Mouse (Mus musculus) neural tube, embryonic 12.5 days (tissue): ENCODE data around the gene Sec24b. TPM values are rescaled to one million over a fixed set of nuclear protein-coding genes. Genes with fewer than 3 reads are reported as not detected.

ENCODE experiments used
- ATAC-seq: fragments of 200-750 bp; cut with Nextera tagmentation; 2 replicates; pipeline ENCODE4 v1.8.0; 2017; ENCODE audit warnings: low read depth, mild to moderate bottlenecking, moderate TSS enrichment, moderate library complexity; ENCODE audit not compliant: low FRiP score
- H3K27ac ChIP-seq: fragments of 300-500 bp; sonication (generic); 2 replicates; pipeline ENCODE4 v1.5.1; 2016
- H3K27me3 ChIP-seq: fragments of 300-500 bp; sonication (generic); replicated peaks from 2 replicates; pipeline ENCODE4 v1.6.1; 2016; ENCODE audit warnings: mild to moderate bottlenecking
- H3K36me3 ChIP-seq: fragments of 300-500 bp; sonication (generic); 2 replicates; pipeline ENCODE4 v1.6.1; 2016; ENCODE audit warnings: mild to moderate bottlenecking
- H3K4me1 ChIP-seq: fragments of 300-500 bp; sonication (generic); 2 replicates; pipeline ENCODE4 v1.6.1; 2016
- H3K4me2 ChIP-seq: fragments of 300-500 bp; sonication (generic); replicated peaks from 2 replicates; pipeline ENCODE4 v1.6.1; 2016; ENCODE audit warnings: mild to moderate bottlenecking
- H3K4me3 ChIP-seq: fragments of 300-500 bp; sonication (generic); 2 replicates; pipeline ENCODE4 v1.5.1; 2016
- H3K9ac ChIP-seq: fragments of 300-500 bp; sonication (generic); 2 replicates; pipeline ENCODE4 v1.6.1; 2016; ENCODE audit warnings: mild to moderate bottlenecking
- H3K9me3 ChIP-seq: fragments of 300-500 bp; sonication (generic); 2 replicates; pipeline ENCODE4 v1.6.1; 2016; ENCODE audit warnings: mild to moderate bottlenecking
- WGBS: fragments of 180-500 bp; shearing (Covaris S2); methylation state at CpG from one replicate; pipeline ENCODE4 v1.1.7; 2016; 5-methylcytosine and 5-hydroxymethylcytosine counted together
- polyA plus RNA-seq: library from polyadenylated mRNA; unstranded; fragments of >200 nt; fragmentation: Nextera tagmentation; extraction: Ambion mirVana; gene quantifications from 2 replicates; pipeline ENCODE4 v1.2.1, GENCODE M21; 2016

Sec24b gene
- polyA plus RNA-seq, 1 experiment from 2014 or later, result 35.0 TPM

- WGBS, result 84% methylated on average over 6 of the region's 6 CpGs
- no peaks in the 10 kb centered on the region for H3K27me3 ChIP-seq
- H3K36me3 ChIP-seq, result no peaks in the 10 kb centered on the region
- ATAC-seq, result no peak
- H3K4me3 ChIP-seq, result no peak overlapping the region
- H3K9ac ChIP-seq, result no peak overlapping the region
- H3K9me3 ChIP-seq, result no peaks in the 10 kb centered on the region
- no peak overlapping the region for H3K27ac ChIP-seq
- no peak overlapping the region for H3K4me2 ChIP-seq
- H3K4me1 ChIP-seq, result peaks cover 6% of the 10 kb centered on the region; the same call in 1 of the 2 replicates
Measured at GRCm38 (mm10) chr3:130052541-130053298, 8.6 kb downstream of the Sec24b start.

- Histone ChIP-seq H3K9ac (no peak overlapping the region), H3K36me3 (no peaks in the 10 kb centered on the region), H3K27me3 (no peaks in the 10 kb centered on the region), H3K4me1 (peaks cover 6% of the 10 kb centered on the region; the same call in 1 of the 2 replicates), H3K4me3 (no peak overlapping the region), H3K9me3 (no peaks in the 10 kb centered on the region), H3K27ac (no peak overlapping the region), H3K4me2 (no peak overlapping the region)
- WGBS, result 76% methylated on average over 8 of the region's 8 CpGs
- ATAC-seq, result no peak
Measured at GRCm38 (mm10) chr3:130052116-130052515, 9.2 kb downstream of the Sec24b start.

GRCm38 (mm10) chr3:130040711-130041110 is 20.6 kb downstream of the Sec24b start:
- Histone ChIP-seq H3K9me3 (peaks cover 5% of the 10 kb centered on the region), H3K36me3 (peaks cover 41% of the 10 kb centered on the region), H3K9ac (no peak overlapping the region), H3K4me3 (no peak overlapping the region), H3K4me1 (no peaks in the 10 kb centered on the region), H3K27me3 (no peaks in the 10 kb centered on the region), H3K27ac (no peak overlapping the region), H3K4me2 (no peak overlapping the region)
- ATAC-seq, result no peak
- WGBS, result 97% methylated on average over 5 of the region's 5 CpGs

GRCm38 (mm10) chr3:130040017-130040416 is 21.3 kb downstream of the Sec24b start:
- H3K4me1 ChIP-seq, result no peaks in the 10 kb centered on the region
- H3K36me3 ChIP-seq, result peaks cover 46% of the 10 kb centered on the region
- 96% methylated on average over 4 of the region's 4 CpGs for WGBS

GRCm38 (mm10) chr3:130028741-130029140 is 32.6 kb downstream of the Sec24b start:
- H3K4me1 ChIP-seq, result no peaks in the 10 kb centered on the region
- no peak for ATAC-seq
- H3K4me2 ChIP-seq, result no peak overlapping the region
- WGBS, result 88% methylated on average over 5 of the region's 5 CpGs
- no peaks in the 10 kb centered on the region for H3K9me3 ChIP-seq
- H3K4me3 ChIP-seq, result no peak overlapping the region
- no peaks in the 10 kb centered on the region for H3K27me3 ChIP-seq
- H3K27ac ChIP-seq, result no peak overlapping the region
- no peak overlapping the region for H3K9ac ChIP-seq
- H3K36me3 ChIP-seq, result peaks cover 43% of the 10 kb centered on the region

More at GRCm38 (mm10) chr3:130040017-130040416, 21.3 kb downstream of the Sec24b start:
- no peak overlapping the region for H3K27ac ChIP-seq
- no peaks in the 10 kb centered on the region for H3K27me3 ChIP-seq
- no peak overlapping the region for H3K4me3 ChIP-seq
- H3K9me3 ChIP-seq, result peaks cover 5% of the 10 kb centered on the region
- no peak overlapping the region for H3K4me2 ChIP-seq
- no peak for ATAC-seq
- no peak overlapping the region for H3K9ac ChIP-seq

GRCm38 (mm10) chr3:130026181-130026580 is 35.2 kb downstream of the Sec24b start:
- no peaks in the 10 kb centered on the region for H3K4me1 ChIP-seq
- H3K27ac ChIP-seq, result no peak overlapping the region
- H3K4me2 ChIP-seq, result no peak overlapping the region
- H3K27me3 ChIP-seq, result no peaks in the 10 kb centered on the region
- no peaks in the 10 kb centered on the region for H3K9me3 ChIP-seq
- no peak overlapping the region for H3K9ac ChIP-seq
- ATAC-seq, result no peak
- H3K4me3 ChIP-seq, result no peak overlapping the region
- WGBS, result 84% methylated on average over 10 of the region's 10 CpGs
- peaks cover 40% of the 10 kb centered on the region for H3K36me3 ChIP-seq

- WGBS, result 94% methylated on average over 8 of the region's 8 CpGs
- H3K4me2 ChIP-seq, result no peak overlapping the region
- H3K4me3 ChIP-seq, result no peak overlapping the region
- H3K36me3 ChIP-seq, result peaks cover 37% of the 10 kb centered on the region
- H3K27me3 ChIP-seq, result no peaks in the 10 kb centered on the region
- no peak for ATAC-seq
- no peaks in the 10 kb centered on the region for H3K9me3 ChIP-seq
- H3K27ac ChIP-seq, result no peak overlapping the region
- H3K4me1 ChIP-seq, result no peaks in the 10 kb centered on the region
- no peak overlapping the region for H3K9ac ChIP-seq
Measured at GRCm38 (mm10) chr3:130025556-130025955, 35.8 kb downstream of the Sec24b start.

- H3K27me3 ChIP-seq, result no peaks in the 10 kb centered on the region
- no peak overlapping the region for H3K4me3 ChIP-seq
- H3K9ac ChIP-seq, result no peak overlapping the region
- H3K4me2 ChIP-seq, result no peak overlapping the region
- ATAC-seq, result no peak
- H3K4me1 ChIP-seq, result no peaks in the 10 kb centered on the region
- H3K36me3 ChIP-seq, result peaks cover 23% of the 10 kb centered on the region
- WGBS, result 85% methylated on average over 2 of the region's 2 CpGs
- H3K27ac ChIP-seq, result no peak overlapping the region
- H3K9me3 ChIP-seq, result no peaks in the 10 kb centered on the region
Measured at GRCm38 (mm10) chr3:130012943-130013342, 48.4 kb downstream of the Sec24b start.

GRCm38 (mm10) chr3:130011236-130011635 is 50.1 kb downstream of the Sec24b start:
- Histone ChIP-seq H3K36me3 (peaks cover 35% of the 10 kb centered on the region), H3K4me2 (no peak overlapping the region), H3K27me3 (no peaks in the 10 kb centered on the region), H3K4me1 (no peaks in the 10 kb centered on the region), H3K4me3 (no peak overlapping the region), H3K27ac (no peak overlapping the region), H3K9me3 (no peaks in the 10 kb centered on the region), H3K9ac (no peak overlapping the region)
- 94% methylated on average over 1 of the region's 1 CpGs for WGBS
- no peak for ATAC-seq

- no peaks in the 10 kb centered on the region for H3K27me3 ChIP-seq
- WGBS, result 93% methylated on average over 7 of the region's 7 CpGs
- H3K4me2 ChIP-seq, result no peak overlapping the region
- no peak overlapping the region for H3K4me3 ChIP-seq
- ATAC-seq, result no peak
- H3K27ac ChIP-seq, result no peak overlapping the region
- H3K9ac ChIP-seq, result no peak overlapping the region
- H3K36me3 ChIP-seq, result peaks cover 64% of the 10 kb centered on the region
- H3K9me3 ChIP-seq, result no peaks in the 10 kb centered on the region
- no peaks in the 10 kb centered on the region for H3K4me1 ChIP-seq
Measured at GRCm38 (mm10) chr3:130006141-130006540, 55.2 kb downstream of the Sec24b start.

- Histone ChIP-seq H3K36me3 (peaks cover 71% of the 10 kb centered on the region), H3K9me3 (no peaks in the 10 kb centered on the region), H3K9ac (no peak overlapping the region), H3K4me1 (no peaks in the 10 kb centered on the region), H3K4me3 (no peak overlapping the region), H3K27me3 (no peaks in the 10 kb centered on the region), H3K4me2 (no peak overlapping the region), H3K27ac (no peak overlapping the region)
- no peak for ATAC-seq
- WGBS, result 95% methylated on average over 11 of the region's 11 CpGs
Measured at GRCm38 (mm10) chr3:130000926-130001325, 60.4 kb downstream of the Sec24b start.

GRCm38 (mm10) chr3:129998526-129998925 is 62.8 kb downstream of the Sec24b start:
- peaks cover 78% of the 10 kb centered on the region for H3K36me3 ChIP-seq
- 93% methylated on average over 6 of the region's 6 CpGs for WGBS
- no peaks in the 10 kb centered on the region for H3K27me3 ChIP-seq
- H3K9ac ChIP-seq, result no peak overlapping the region
- no peak overlapping the region for H3K4me3 ChIP-seq
- no peak overlapping the region for H3K4me2 ChIP-seq
- H3K4me1 ChIP-seq, result no peaks in the 10 kb centered on the region
- no peak for ATAC-seq
- H3K9me3 ChIP-seq, result no peaks in the 10 kb centered on the region
- no peak overlapping the region for H3K27ac ChIP-seq

GRCm38 (mm10) chr3:129998001-129998400 is 63.4 kb downstream of the Sec24b start:
- Histone ChIP-seq H3K4me1 (no peaks in the 10 kb centered on the region), H3K4me2 (no peak overlapping the region), H3K27me3 (no peaks in the 10 kb centered on the region), H3K36me3 (peaks cover 81% of the 10 kb centered on the region), H3K27ac (no peak overlapping the region), H3K9me3 (no peaks in the 10 kb centered on the region), H3K4me3 (no peak overlapping the region), H3K9ac (no peak overlapping the region)
- 88% methylated on average over 7 of the region's 7 CpGs for WGBS
- ATAC-seq, result no peak
